Mouse (Mus musculus) intestine, embryonic 14.5 days (tissue): Measurements from ENCODE around the gene Slco1a6. TPM values are rescaled to one million over a fixed set of nuclear protein-coding genes. Genes with fewer than 3 reads are reported as not detected.
"Not testable (repeated sequence)": the region's sequence is repeated elsewhere in the genome, so short reads cannot be mapped to it uniquely, and the experiment has no call there.

ENCODE experiments used
- ATAC-seq: fragments of 200-750 bp; cut with Nextera tagmentation; replicated peaks from 2 replicates; pipeline ENCODE4 v1.8.0; 2017; ENCODE audit warnings: low read depth, moderate number of reproducible peaks, moderate TSS enrichment, moderate library complexity; ENCODE audit not compliant: low FRiP score, low TSS enrichment
- DNase-seq: peaks from one replicate; pipeline ENCODE4 v3.0.0-alpha.2; 2018; ENCODE audit warnings: low spot score
- H3K27ac ChIP-seq: fragments of 300-500 bp; sonication (generic); 2 replicates; pipeline ENCODE4 v1.5.1; 2014; ENCODE audit warnings: low read depth, mild to moderate bottlenecking, control low read depth
- H3K27me3 ChIP-seq: fragments of 300-500 bp; sonication (generic); replicated peaks from 2 replicates; pipeline ENCODE4 v1.6.1; 2014; ENCODE audit warnings: low read length, control low read depth; ENCODE audit not compliant: control insufficient read depth, insufficient read depth
- H3K36me3 ChIP-seq: fragments of 300-500 bp; sonication (generic); 2 replicates; pipeline ENCODE4 v1.6.1; 2014; ENCODE audit warnings: low read length, control low read depth; ENCODE audit not compliant: control insufficient read depth, insufficient read depth
- H3K4me1 ChIP-seq: fragments of 300-500 bp; sonication (generic); replicated peaks from 2 replicates; pipeline ENCODE4 v1.6.1; 2014; ENCODE audit warnings: low read length, control low read depth, mixed read lengths; ENCODE audit not compliant: control insufficient read depth, insufficient read depth
- H3K4me2 ChIP-seq: fragments of 300-500 bp; sonication (generic); 2 replicates; pipeline ENCODE4 v1.6.1; 2014; ENCODE audit warnings: low read length
- H3K4me3 ChIP-seq: fragments of 300-500 bp; sonication (generic); 2 replicates; pipeline ENCODE4 v1.5.1; 2014; ENCODE audit warnings: low read depth, low read length, control low read depth, mixed read lengths
- H3K9ac ChIP-seq: fragments of 300-500 bp; sonication (generic); 2 replicates; pipeline ENCODE4 v1.6.1; 2014; ENCODE audit warnings: mild to moderate bottlenecking, low read length
- H3K9me3 ChIP-seq: fragments of 300-500 bp; sonication (generic); 2 replicates; pipeline ENCODE4 v1.6.1; 2016; ENCODE audit warnings: low read length, control low read depth; ENCODE audit not compliant: control insufficient read depth
- WGBS: fragments of 180-500 bp; shearing (Covaris S2); extraction: QIAGEN DNeasy Blood & Tissue Kit; methylation state at CpG from one replicate; pipeline ENCODE4 v1.1.7; 2014; 5-methylcytosine and 5-hydroxymethylcytosine counted together
- polyA plus RNA-seq: library from polyadenylated mRNA; unstranded; fragments of >200 nt; fragmentation: Nextera tagmentation; extraction: Ambion mirVana; gene quantifications from 2 replicates; pipeline ENCODE4 v1.2.1, GENCODE M21; 2014

Slco1a6 gene
- 0.26 TPM in 1 of 2 replicates, not detected in the other for polyA plus RNA-seq

DNA sequence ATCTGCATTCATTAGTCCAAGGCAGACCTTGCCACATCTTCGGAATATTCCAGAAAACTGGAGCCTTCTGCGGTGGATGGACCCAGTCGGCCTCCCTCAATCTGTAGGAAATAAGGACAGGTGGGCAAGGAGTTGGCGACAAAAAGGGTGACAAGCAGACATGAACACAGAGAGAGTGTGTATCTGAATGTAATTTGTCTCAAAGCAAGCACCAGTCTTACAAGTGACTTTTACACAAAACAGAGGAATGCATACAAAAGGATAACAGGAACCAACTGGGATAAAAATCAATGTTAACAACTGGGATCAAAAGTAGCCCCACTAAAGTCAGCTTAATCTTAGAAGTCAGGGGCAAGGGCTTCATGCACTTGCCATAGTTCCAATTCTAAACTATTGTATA is at the start of gene Slco1a6:
TSS of gene Slco1a6 (minus strand) at position 101 of the 400 bp plus-strand sequence.
- H3K27me3 ChIP-seq, result no peaks in the 10 kb centered on the region
- no peak within 1 kb of the TSS for H3K4me2 ChIP-seq
- no peak within 1 kb of the TSS for H3K27ac ChIP-seq
- no peak for ATAC-seq
- 88% methylated on average over 4 of the region's 4 CpGs for WGBS
- H3K9ac ChIP-seq, result no peak within 1 kb of the TSS
- no peak for DNase-seq
- no peaks in the 10 kb centered on the region for H3K4me1 ChIP-seq
- H3K36me3 ChIP-seq, result no peaks in the 10 kb centered on the region
- H3K4me3 ChIP-seq, result no peak within 1 kb of the TSS
- no peaks in the 10 kb centered on the region for H3K9me3 ChIP-seq

DNA sequence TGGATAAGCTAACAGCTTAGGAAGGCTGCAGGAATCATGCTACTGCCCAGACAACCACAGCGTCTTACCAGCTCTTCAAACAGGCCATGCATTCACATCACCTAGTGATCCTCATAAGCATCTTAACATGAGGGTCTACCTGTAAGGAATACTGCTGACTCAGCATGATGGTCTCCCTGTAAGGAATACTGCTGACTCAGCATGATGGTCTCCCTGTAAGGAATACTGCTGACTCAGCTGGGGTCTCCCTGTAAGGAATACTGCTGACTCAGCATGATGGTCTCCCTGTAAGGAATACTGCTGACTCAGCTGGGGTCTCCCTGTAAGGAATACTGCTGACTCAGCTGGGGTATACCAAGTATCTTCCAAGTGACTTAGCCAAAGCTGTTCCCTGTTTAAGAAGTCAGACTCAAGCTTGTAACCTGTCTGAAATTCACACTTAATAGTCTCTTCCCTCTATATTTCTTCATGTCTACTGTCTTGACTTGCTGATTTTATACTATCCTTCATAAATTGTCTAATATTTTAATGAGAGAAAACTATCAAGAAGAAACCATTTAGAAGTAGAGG is 42.5 kb upstream of the Slco1a6 start:
- 91% methylated on average over 1 of the region's 1 CpGs for WGBS
- not testable (repeated sequence) for H3K9me3 ChIP-seq, ATAC-seq, DNase-seq, H3K4me3 ChIP-seq, H3K4me1 ChIP-seq, H3K4me2 ChIP-seq, H3K27me3 ChIP-seq, H3K36me3 ChIP-seq, H3K27ac ChIP-seq, H3K9ac ChIP-seq

DNA sequence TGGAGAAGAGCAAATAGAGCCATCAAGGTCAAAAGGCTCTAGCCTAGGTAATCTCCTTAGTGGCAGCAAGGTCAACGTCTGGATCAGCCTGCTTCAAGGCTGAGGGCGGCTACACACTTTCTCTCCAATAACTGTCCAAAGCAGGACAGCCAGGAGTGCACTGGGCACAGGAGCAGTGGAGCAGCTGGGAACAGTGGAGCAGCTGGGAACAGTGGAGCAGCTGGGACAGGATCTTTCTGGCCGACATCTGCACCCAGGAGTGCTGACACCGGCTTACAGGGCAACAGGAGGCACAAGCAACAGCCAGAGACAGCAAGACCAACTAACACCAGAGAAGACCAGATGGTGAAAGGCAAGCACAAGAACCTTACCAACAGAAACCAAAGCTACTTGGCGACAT is 36.7 kb upstream of the Slco1a6 start:
- no peaks in the 10 kb centered on the region for H3K9me3 ChIP-seq
- H3K27ac ChIP-seq, result no peak overlapping the region
- no peak overlapping the region for H3K4me3 ChIP-seq
- H3K4me2 ChIP-seq, result no peak overlapping the region
- no peaks in the 10 kb centered on the region for H3K36me3 ChIP-seq
- no peak overlapping the region for H3K9ac ChIP-seq
- WGBS, result 78% methylated on average over 5 of the region's 5 CpGs
- ATAC-seq (no peak), DNase-seq (no peak)
- H3K27me3 ChIP-seq, result no peaks in the 10 kb centered on the region
- no peaks in the 10 kb centered on the region for H3K4me1 ChIP-seq

DNA sequence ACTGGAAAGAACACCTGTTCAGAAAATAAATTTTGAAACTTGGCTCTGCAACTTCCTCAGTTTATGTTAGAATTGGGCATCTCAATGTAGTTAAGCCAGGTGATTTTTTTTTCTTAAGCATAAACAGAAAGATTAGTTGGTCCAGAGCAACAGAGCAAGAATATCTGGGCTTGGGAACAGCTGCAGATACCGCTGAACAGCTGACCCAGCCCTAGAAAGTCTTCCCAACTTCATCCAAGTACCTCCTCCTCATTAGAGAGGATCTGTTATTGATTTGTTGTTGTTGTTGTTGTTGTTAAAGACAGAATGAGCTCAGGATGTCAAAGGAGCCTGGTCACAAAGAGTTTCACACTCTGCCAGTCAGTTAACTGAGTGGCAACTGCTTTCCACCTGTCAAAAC is 31.1 kb upstream of the Slco1a6 start:
- Histone ChIP-seq H3K4me2 (no peak overlapping the region), H3K27ac (no peak overlapping the region), H3K9ac (no peak overlapping the region), H3K9me3 (no peaks in the 10 kb centered on the region), H3K4me1 (no peaks in the 10 kb centered on the region), H3K27me3 (no peaks in the 10 kb centered on the region), H3K4me3 (no peak overlapping the region), H3K36me3 (no peaks in the 10 kb centered on the region)
- no peak for ATAC-seq
- no peak for DNase-seq
- WGBS, result 76% methylated on average over 1 of the region's 1 CpGs

DNA sequence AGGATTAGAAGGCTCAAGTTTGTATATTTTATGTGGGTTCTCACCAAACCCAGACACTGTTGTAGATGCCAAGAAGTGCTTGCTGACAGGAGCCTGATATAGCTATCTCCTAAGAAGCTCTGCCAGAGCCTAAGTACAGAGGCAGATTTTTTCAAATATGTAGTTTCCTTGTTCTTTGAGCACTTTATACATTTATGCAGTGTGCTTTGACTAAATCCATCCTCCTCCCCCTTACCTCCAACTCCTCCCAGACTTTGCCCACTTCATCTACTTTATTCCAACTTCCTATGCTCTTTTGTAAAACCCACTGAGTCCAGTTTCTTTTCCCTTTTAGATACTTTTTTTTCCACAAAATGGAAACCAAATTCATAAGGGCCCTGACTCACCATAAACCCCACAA is 11.8 kb upstream of the Slco1a6 start:
- Histone ChIP-seq H3K9me3 (no peaks in the 10 kb centered on the region), H3K4me2 (no peak overlapping the region), H3K4me1 (no peaks in the 10 kb centered on the region), H3K9ac (no peak overlapping the region), H3K27ac (no peak overlapping the region), H3K27me3 (no peaks in the 10 kb centered on the region), H3K4me3 (no peak overlapping the region), H3K36me3 (no peaks in the 10 kb centered on the region)
- DNase-seq, result no peak
- no peak for ATAC-seq

DNA sequence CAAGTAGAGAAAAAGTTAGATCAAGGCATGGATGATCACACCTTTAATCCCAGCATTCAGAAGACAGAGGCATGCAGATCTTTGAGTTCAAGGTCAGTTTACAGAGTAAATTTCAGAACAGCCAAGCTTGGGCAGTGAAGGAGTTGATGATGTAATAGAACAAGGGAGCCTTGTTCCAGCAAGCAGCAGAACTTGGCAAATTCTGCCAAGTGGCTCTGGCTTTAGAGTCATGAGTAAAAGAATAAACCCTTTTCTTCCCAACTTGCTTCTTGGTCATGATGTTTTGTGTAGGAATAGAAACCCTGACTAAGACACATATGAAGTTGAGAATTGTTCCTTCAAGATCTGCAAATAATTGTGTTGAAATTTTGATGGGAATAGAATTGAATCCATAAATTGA is 3.5 kb upstream of the Slco1a6 start:
- Histone ChIP-seq H3K27ac (no peak overlapping the region), H3K9me3 (no peaks in the 10 kb centered on the region), H3K27me3 (no peaks in the 10 kb centered on the region), H3K36me3 (no peaks in the 10 kb centered on the region), H3K4me2 (no peak overlapping the region), H3K4me3 (no peak overlapping the region), H3K4me1 (no peaks in the 10 kb centered on the region), H3K9ac (no peak overlapping the region)
- ATAC-seq (no peak), DNase-seq (no peak)

DNA sequence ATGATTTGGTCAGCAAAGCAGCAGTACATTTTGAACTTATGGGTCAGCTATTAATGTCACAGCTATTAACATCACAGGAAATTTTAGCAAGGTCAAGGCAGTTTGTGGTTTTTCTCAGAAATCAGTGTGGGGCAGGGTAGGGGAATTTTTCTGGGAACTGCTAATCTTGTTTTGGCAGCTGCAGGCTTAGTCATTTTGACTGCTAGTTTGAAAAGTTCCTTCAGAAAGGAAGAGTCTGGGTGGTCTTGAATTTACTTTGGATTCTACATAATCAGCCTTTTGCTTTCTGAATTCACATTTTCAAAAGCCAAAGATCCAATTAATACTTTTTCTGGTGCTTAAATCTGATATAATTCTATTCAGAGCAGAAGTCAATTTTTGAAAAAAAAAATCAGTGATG is 1.4 kb upstream of the Slco1a6 start:
- Histone ChIP-seq H3K9me3 (no peaks in the 10 kb centered on the region), H3K9ac (no peak overlapping the region), H3K27me3 (no peaks in the 10 kb centered on the region), H3K36me3 (no peaks in the 10 kb centered on the region), H3K27ac (no peak overlapping the region), H3K4me2 (no peak overlapping the region), H3K4me3 (no peak overlapping the region), H3K4me1 (no peaks in the 10 kb centered on the region)
- ATAC-seq, result no peak
- no peak for DNase-seq

DNA sequence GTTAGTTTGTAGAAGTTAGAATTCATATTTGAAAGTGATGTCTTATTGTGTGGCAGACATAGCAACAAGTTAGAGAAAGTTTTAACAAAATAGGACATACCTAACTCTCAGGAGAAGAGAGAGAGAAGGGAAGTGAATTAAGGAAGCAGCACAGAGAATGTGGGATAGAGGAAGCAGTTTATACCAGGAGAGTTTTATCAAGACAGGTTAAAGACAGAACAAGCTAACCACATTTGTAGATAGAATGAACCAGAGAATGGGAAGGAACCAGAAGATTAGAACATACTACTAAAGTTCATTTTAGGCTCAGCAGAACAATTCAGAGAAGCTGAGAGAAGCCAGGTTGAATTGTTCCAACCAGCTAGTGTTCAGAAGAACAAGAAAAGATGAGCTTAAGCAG is 7.8 kb downstream of the Slco1a6 start:
- Histone ChIP-seq H3K9me3 (no peaks in the 10 kb centered on the region), H3K4me3 (no peak overlapping the region), H3K9ac (no peak overlapping the region), H3K27me3 (no peaks in the 10 kb centered on the region), H3K4me2 (no peak overlapping the region), H3K36me3 (no peaks in the 10 kb centered on the region), H3K27ac (no peak overlapping the region), H3K4me1 (no peaks in the 10 kb centered on the region)
- DNase-seq (no peak), ATAC-seq (no peak)

DNA sequence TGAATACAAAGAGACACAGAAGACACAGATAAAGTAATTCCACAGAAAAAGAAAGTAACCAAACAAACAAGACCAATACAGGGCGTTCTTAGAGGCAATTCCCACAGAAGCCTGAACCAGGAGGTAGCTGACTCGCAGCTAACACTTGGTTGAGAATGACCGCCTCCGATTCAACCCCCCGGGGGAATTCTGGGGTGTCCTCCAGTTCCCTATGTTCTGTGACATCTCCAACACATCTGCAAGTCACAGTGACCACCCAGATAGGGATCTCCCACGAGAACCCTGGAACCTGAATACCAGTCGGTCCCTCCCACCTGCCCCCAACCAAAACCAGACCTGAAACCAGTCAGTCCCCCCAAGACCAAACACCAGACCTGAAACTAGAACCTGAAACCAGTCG is 14.1 kb downstream of the Slco1a6 start:
- H3K4me3 ChIP-seq, result no peak overlapping the region
- no peaks in the 10 kb centered on the region for H3K36me3 ChIP-seq
- DNase-seq, result no peak
- H3K9ac ChIP-seq, result no peak overlapping the region
- H3K27ac ChIP-seq, result no peak overlapping the region
- no peaks in the 10 kb centered on the region for H3K9me3 ChIP-seq
- 85% methylated on average over 8 of the region's 8 CpGs for WGBS
- no peak overlapping the region for H3K4me2 ChIP-seq
- no peaks in the 10 kb centered on the region for H3K27me3 ChIP-seq
- H3K4me1 ChIP-seq, result no peaks in the 10 kb centered on the region
- no peak for ATAC-seq
